Mouse (Mus musculus): ENCODE measurements around the gene Slc26a9.

DNA sequence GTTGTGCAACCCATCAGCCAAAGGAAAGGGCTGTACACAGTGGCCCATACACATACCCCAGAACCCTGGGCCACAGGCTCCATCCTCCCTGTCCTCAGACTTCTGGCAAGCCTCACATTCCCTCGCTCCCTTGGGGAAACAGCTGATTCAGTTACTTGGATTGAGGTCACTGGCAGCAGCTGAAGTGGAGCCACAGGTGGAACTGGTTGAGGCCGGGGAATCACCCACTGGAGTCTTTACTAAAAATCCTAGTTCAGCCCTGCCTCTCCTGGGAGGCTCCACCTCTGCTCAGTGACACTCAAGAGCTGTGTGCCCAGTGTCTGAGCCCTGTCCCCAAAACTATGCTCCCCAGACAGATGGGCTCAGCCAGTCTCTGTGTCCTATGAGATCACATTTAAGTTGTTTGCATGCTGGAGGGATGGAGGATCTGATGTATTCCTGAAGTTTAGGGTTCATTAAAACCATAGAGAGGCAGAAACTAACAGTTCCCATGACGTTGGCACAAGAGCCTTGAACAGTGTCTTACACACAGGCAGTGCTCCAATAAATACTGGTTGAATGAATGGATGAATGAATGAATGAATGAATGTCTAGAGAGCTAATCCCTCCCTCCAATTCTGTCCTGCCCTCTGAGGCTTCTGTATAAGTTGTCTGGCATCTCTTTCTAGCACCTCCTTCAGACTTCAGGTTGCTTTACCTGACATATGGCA lies 7.5 kb downstream of the Slc26a9 start:
- TF ChIP-seq GATA1 (IDR thresholded peaks at IDR 0.05; ENCODE audit: borderline replicate concordance, low read length) (no peak), FLI1 (IDR thresholded peaks at IDR 0.05; ENCODE audit: low read length) (no peak)

Data from megakaryocyte, embryonic 14.5 days (primary cell).